Mouse (Mus musculus): ENCODE measurements around the gene Cacna2d1.

Gene Cacna2d1

GRCm38 (mm10) chr5:16293825-16294224 is 359.3 kb downstream of the Cacna2d1 start:
- DNase-seq = no peak

- DNase-seq = no peak
These were observed 360.2 kb downstream of the Cacna2d1 start for GRCm38 (mm10) chr5:16294708-16295107.

- DNase-seq = no peak
These were observed 362.8 kb downstream of the Cacna2d1 start for GRCm38 (mm10) chr5:16297170-16297771.

GRCm38 (mm10) chr5:16299631-16300030 is 365.1 kb downstream of the Cacna2d1 start:
- DNase-seq = no peak

- peak; percentile 87 for DNase-seq
These were observed 374.9 kb downstream of the Cacna2d1 start for GRCm38 (mm10) chr5:16309168-16310006.

- DNase-seq = no peak
These were observed 379.8 kb downstream of the Cacna2d1 start for GRCm38 (mm10) chr5:16314242-16314641.

GRCm38 (mm10) chr5:16315983-16316390 is 381.5 kb downstream of the Cacna2d1 start:
- DNase-seq = no peak

GRCm38 (mm10) chr5:16317680-16318242 is 383.3 kb downstream of the Cacna2d1 start:
- peak; percentile 87 for DNase-seq

GRCm38 (mm10) chr5:16326610-16327009 is 392.1 kb downstream of the Cacna2d1 start:
- no peak for DNase-seq

GRCm38 (mm10) chr5:16345393-16345792 is 410.9 kb downstream of the Cacna2d1 start:
- DNase-seq = no peak

- no peak for DNase-seq
These were observed 421.3 kb downstream of the Cacna2d1 start for GRCm38 (mm10) chr5:16355816-16356215.

- DNase-seq = no peak
These were observed 423.2 kb downstream of the Cacna2d1 start for GRCm38 (mm10) chr5:16357709-16358108.

- no peak for DNase-seq
These were observed 427.6 kb downstream of the Cacna2d1 start for GRCm38 (mm10) chr5:16362076-16362475.

GRCm38 (mm10) chr5:16363171-16363570 is 428.7 kb downstream of the Cacna2d1 start:
- no peak for DNase-seq

- no peak for DNase-seq
These were observed 436.2 kb downstream of the Cacna2d1 start for GRCm38 (mm10) chr5:16370706-16371105.

GRCm38 (mm10) chr5:16373966-16374365 is 439.5 kb downstream of the Cacna2d1 start:
- DNase-seq = no peak

GRCm38 (mm10) chr5:16376329-16376908 is 441.9 kb downstream of the Cacna2d1 start:
- DNase-seq = peak; percentile 34

GRCm38 (mm10) chr5:16410011-16410410 is 475.5 kb downstream of the Cacna2d1 start:
- DNase-seq = no peak

GRCm38 (mm10) chr5:16414693-16415092 is 480.2 kb downstream of the Cacna2d1 start:
- DNase-seq = no peak

GRCm38 (mm10) chr5:16417996-16418395 is 483.5 kb downstream of the Cacna2d1 start:
- DNase-seq = no peak

- DNase-seq = no peak
These were observed 484.0 kb downstream of the Cacna2d1 start for GRCm38 (mm10) chr5:16418504-16418903.

All from heart, adult 11 months (tissue).